Mouse (Mus musculus) kidney, adult 2 months (tissue): Measurements from ENCODE around the gene Vps13c.

Experiments used
- CTCF ChIP-seq: fragments of 200-500 bp; conservative IDR thresholded peaks from 2 replicates; pipeline ENCODE4 v1.5.1; 2011; ENCODE audit warnings: low read depth, mild to moderate bottlenecking, control low read depth, low read length, moderate library complexity, mixed read lengths; ENCODE audit not compliant: insufficient read depth, insufficient read length
- POLR2A ChIP-seq: fragments of 200-500 bp; IDR thresholded peaks from one replicate; pipeline ENCODE4 v1.6.1; 2011; ENCODE audit warnings: low read depth, low read length, control low read depth

- TF ChIP-seq POLR2A (no peak), CTCF (no peak)
These were observed 43.3 kb downstream of the Vps13c start for GRCm38 (mm10) chr9:67883349-67883984.
